Mouse (Mus musculus): Measurements from ENCODE around the gene Srsf10. TPM values are rescaled to one million over a fixed set of nuclear protein-coding genes. Genes with fewer than 3 reads are reported as not detected.
A peak's percentile ranks its signal among the peaks of the same experiment; 100 is the strongest.

The Srsf10 gene
- polyA plus RNA-seq, 1 experiment from 2014 or later, result 157 TPM

- Histone ChIP-seq H3K4me3 (no peak overlapping the region), H3K27me3 (replicated peaks) (0 out of 2 replicates have a peak, but pooled peaks cover 3% of the 10 kb centered on the region), H3K4me2 (no peak overlapping the region), H3K9ac (no peak overlapping the region; the same call in 1 of the 2 replicates), H3K9me3 (replicated peaks) (no peaks in the 10 kb centered on the region), H3K4me1 (peaks cover 33% of the 10 kb centered on the region), H3K36me3 (peaks cover 2% of the 10 kb centered on the region), H3K27ac (no peak overlapping the region)
- 55% methylated on average over 2 of the region's 2 CpGs for WGBS (ENCODE audit: insufficient replicate concordance)
- ATAC-seq, result no peak
Measured at GRCm38 (mm10) chr4:135877742-135878141, 22.2 kb downstream of the Srsf10 start.

- no peak overlapping the region for H3K4me2 ChIP-seq
- peaks cover 42% of the 10 kb centered on the region for H3K4me1 ChIP-seq
- 78% methylated on average over 6 of the region's 6 CpGs for WGBS (ENCODE audit: insufficient replicate concordance)
- H3K36me3 ChIP-seq, result no peaks in the 10 kb centered on the region
- no peak overlapping the region for H3K27ac ChIP-seq
- H3K9ac ChIP-seq, result no peak overlapping the region
- H3K27me3 ChIP-seq (replicated peaks), result 0 out of 2 replicates have a peak, but pooled peaks cover 3% of the 10 kb centered on the region
- H3K4me3 ChIP-seq, result no peak overlapping the region
- no peaks in the 10 kb centered on the region for H3K9me3 ChIP-seq (replicated peaks)
- no peak for ATAC-seq
Measured at GRCm38 (mm10) chr4:135879021-135879420, 23.5 kb downstream of the Srsf10 start.

- WGBS (ENCODE audit: insufficient replicate concordance), result 86% methylated on average over 6 of the region's 6 CpGs
- peaks cover 36% of the 10 kb centered on the region for H3K4me1 ChIP-seq
- H3K9me3 ChIP-seq (replicated peaks), result no peaks in the 10 kb centered on the region
- no peak overlapping the region for H3K9ac ChIP-seq
- no peak overlapping the region for H3K4me2 ChIP-seq
- H3K36me3 ChIP-seq, result no peaks in the 10 kb centered on the region
- ATAC-seq, result no peak
- H3K27ac ChIP-seq, result no peak overlapping the region
- H3K27me3 ChIP-seq (replicated peaks), result 0 out of 2 replicates have a peak, but pooled peaks cover 3% of the 10 kb centered on the region
- no peak overlapping the region for H3K4me3 ChIP-seq
Measured at GRCm38 (mm10) chr4:135880018-135880417, 24.5 kb downstream of the Srsf10 start.

GRCm38 (mm10) chr4:135880576-135880975, 25.0 kb downstream of the Srsf10 start:
- Histone ChIP-seq H3K4me1 (peaks cover 30% of the 10 kb centered on the region), H3K4me2 (no peak overlapping the region), H3K4me3 (no peak overlapping the region), H3K27me3 (replicated peaks) (0 out of 2 replicates have a peak, but pooled peaks cover 3% of the 10 kb centered on the region), H3K9ac (no peak overlapping the region), H3K27ac (no peak overlapping the region), H3K36me3 (no peaks in the 10 kb centered on the region), H3K9me3 (replicated peaks) (no peaks in the 10 kb centered on the region)
- 74% methylated on average over 10 of the region's 10 CpGs for WGBS (ENCODE audit: insufficient replicate concordance)
- ATAC-seq, result no peak

DNA sequence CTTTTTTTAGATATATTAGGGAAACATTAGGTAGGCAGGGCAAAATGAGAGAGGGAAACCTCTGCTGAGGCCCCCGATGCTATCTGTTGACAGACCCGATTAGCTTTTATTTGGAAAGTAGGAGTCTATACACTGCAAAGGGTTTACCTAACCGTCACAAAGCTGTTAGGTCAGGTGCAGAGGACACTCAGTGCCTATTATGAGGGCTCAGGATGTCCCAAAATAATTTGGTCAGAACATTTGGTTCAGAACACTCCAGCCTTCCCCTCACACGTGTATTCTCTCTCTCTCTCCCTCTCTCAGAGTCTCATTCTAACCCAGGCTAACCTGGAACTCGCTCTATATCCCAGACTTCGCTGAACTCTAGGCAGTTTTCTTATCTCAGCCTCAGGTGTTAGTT, 26.5 kb downstream of the Srsf10 start:
- H3K9ac ChIP-seq, result no peak overlapping the region
- H3K27ac ChIP-seq, result no peak overlapping the region
- H3K27me3 ChIP-seq (replicated peaks), result 0 out of 2 replicates have a peak, but pooled peaks cover 3% of the 10 kb centered on the region
- peaks cover 16% of the 10 kb centered on the region for H3K4me1 ChIP-seq
- no peaks in the 10 kb centered on the region for H3K36me3 ChIP-seq
- H3K4me3 ChIP-seq, result no peak overlapping the region
- ATAC-seq, result no peak
- H3K4me2 ChIP-seq, result no peak overlapping the region
- 63% methylated on average over 6 of the region's 6 CpGs for WGBS (ENCODE audit: insufficient replicate concordance)
- H3K9me3 ChIP-seq (replicated peaks), result no peaks in the 10 kb centered on the region

- no peak for ATAC-seq
- H3K9ac ChIP-seq, result no peak overlapping the region
- 58% methylated on average over 10 of the region's 10 CpGs for WGBS (ENCODE audit: insufficient replicate concordance)
Measured at GRCm38 (mm10) chr4:135883401-135883851, 27.9 kb downstream of the Srsf10 start.

GRCm38 (mm10) chr4:135883881-135884516, 28.5 kb downstream of the Srsf10 start:
- no peak for ATAC-seq
- Histone ChIP-seq H3K4me1 (peaks cover 25% of the 10 kb centered on the region), H3K4me2 (no peak overlapping the region), H3K27me3 (replicated peaks) (0 out of 2 replicates have a peak, but pooled peaks cover 3% of the 10 kb centered on the region), H3K9ac (no peak overlapping the region), H3K9me3 (replicated peaks) (no peaks in the 10 kb centered on the region), H3K36me3 (no peaks in the 10 kb centered on the region), H3K4me3 (no peak overlapping the region), H3K27ac (no peak overlapping the region)
- 43% methylated on average over 7 of the region's 7 CpGs for WGBS (ENCODE audit: insufficient replicate concordance)

More at GRCm38 (mm10) chr4:135883401-135883851, 27.9 kb downstream of the Srsf10 start:
- no peak overlapping the region for H3K27ac ChIP-seq
- H3K4me2 ChIP-seq, result no peak overlapping the region
- no peak overlapping the region for H3K4me3 ChIP-seq
- no peaks in the 10 kb centered on the region for H3K9me3 ChIP-seq (replicated peaks)
- peaks cover 19% of the 10 kb centered on the region for H3K4me1 ChIP-seq
- 0 out of 2 replicates have a peak, but pooled peaks cover 3% of the 10 kb centered on the region for H3K27me3 ChIP-seq (replicated peaks)
- H3K36me3 ChIP-seq, result no peaks in the 10 kb centered on the region

DNA sequence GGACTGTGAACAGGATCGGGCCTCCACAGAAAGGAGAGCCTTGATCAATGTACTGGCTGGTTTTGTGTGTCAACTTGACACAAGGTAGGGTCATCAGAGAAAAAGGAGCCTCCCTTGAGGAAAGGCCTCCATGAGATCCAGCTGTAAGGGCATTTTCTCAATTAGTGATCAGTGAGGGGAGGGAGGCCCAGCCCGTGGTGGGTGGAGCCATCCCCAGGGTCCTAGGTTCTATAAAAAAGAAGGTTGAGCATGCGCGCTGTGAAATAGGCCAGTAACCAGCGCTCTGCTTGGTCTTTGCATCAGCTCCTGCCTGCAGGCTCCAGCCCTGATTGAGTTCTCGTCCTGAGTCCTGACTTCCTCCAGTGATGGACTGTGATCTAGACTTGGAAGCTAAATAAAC, 29.0 kb downstream of the Srsf10 start:
- Histone ChIP-seq H3K27me3 (replicated peaks) (0 out of 2 replicates have a peak, but pooled peaks cover 3% of the 10 kb centered on the region), H3K4me1 (peaks cover 26% of the 10 kb centered on the region), H3K27ac (no peak overlapping the region), H3K9ac (no peak overlapping the region), H3K4me2 (no peak overlapping the region), H3K9me3 (replicated peaks) (no peaks in the 10 kb centered on the region), H3K4me3 (no peak overlapping the region), H3K36me3 (no peaks in the 10 kb centered on the region)
- WGBS (ENCODE audit: insufficient replicate concordance), result 71% methylated on average over 6 of the region's 6 CpGs
- no peak for ATAC-seq

GRCm38 (mm10) chr4:135885676-135886075, 30.1 kb downstream of the Srsf10 start:
- H3K4me2 ChIP-seq, result no peak overlapping the region
- no peaks in the 10 kb centered on the region for H3K27me3 ChIP-seq (replicated peaks)
- no peaks in the 10 kb centered on the region for H3K36me3 ChIP-seq
- H3K27ac ChIP-seq, result no peak overlapping the region
- no peaks in the 10 kb centered on the region for H3K9me3 ChIP-seq (replicated peaks)
- no peak for ATAC-seq
- H3K9ac ChIP-seq, result no peak overlapping the region
- 80% methylated on average over 12 of the region's 12 CpGs for WGBS (ENCODE audit: insufficient replicate concordance)
- no peak overlapping the region for H3K4me3 ChIP-seq
- peaks cover 26% of the 10 kb centered on the region for H3K4me1 ChIP-seq

DNA sequence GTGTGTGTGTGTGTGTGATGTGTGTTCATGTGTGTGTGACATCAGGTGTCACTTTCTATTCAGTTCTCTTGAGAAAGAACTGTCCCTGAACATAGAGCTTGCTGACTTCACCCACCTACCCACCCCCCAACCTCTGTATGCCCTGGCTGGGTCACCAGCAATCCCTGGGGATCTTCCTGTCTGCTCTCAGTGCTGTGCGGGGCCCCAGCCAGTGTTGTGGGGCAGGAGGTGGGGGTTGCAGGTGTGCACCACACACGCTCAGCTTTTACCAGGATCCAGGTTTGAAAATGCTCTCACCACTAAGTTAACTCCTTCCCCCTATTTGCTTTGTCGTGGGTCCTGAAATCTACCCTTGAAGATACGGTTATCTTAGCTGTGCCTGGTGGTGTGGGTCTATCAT, 30.6 kb downstream of the Srsf10 start:
- Histone ChIP-seq H3K36me3 (no peaks in the 10 kb centered on the region), H3K27me3 (replicated peaks) (no peaks in the 10 kb centered on the region), H3K4me3 (no peak overlapping the region), H3K9ac (no peak overlapping the region), H3K27ac (no peak overlapping the region), H3K4me1 (peaks cover 26% of the 10 kb centered on the region), H3K9me3 (replicated peaks) (no peaks in the 10 kb centered on the region), H3K4me2 (no peak overlapping the region)
- 65% methylated on average over 4 of the region's 4 CpGs for WGBS (ENCODE audit: insufficient replicate concordance)
- ATAC-seq, result no peak

- no peaks in the 10 kb centered on the region for H3K9me3 ChIP-seq (replicated peaks)
- ATAC-seq, result no peak
- H3K27ac ChIP-seq, result no peak overlapping the region
- 75% methylated on average over 24 of the region's 24 CpGs for whole genome bisulfite sequencing (ENCODE audit: insufficient replicate concordance)
- no peak overlapping the region for H3K4me3 ChIP-seq
- 0 out of 2 replicates have a peak overlapping the region, but pooled peaks have one; percentile 7 for H3K9ac ChIP-seq
- H3K27me3 ChIP-seq (replicated peaks), result no peaks in the 10 kb centered on the region
- no peaks in the 10 kb centered on the region for H3K36me3 ChIP-seq
- no peak overlapping the region for H3K4me2 ChIP-seq
- peaks cover 36% of the 10 kb centered on the region for H3K4me1 ChIP-seq
Measured at GRCm38 (mm10) chr4:135888448-135889057, 33.0 kb downstream of the Srsf10 start.

DNA sequence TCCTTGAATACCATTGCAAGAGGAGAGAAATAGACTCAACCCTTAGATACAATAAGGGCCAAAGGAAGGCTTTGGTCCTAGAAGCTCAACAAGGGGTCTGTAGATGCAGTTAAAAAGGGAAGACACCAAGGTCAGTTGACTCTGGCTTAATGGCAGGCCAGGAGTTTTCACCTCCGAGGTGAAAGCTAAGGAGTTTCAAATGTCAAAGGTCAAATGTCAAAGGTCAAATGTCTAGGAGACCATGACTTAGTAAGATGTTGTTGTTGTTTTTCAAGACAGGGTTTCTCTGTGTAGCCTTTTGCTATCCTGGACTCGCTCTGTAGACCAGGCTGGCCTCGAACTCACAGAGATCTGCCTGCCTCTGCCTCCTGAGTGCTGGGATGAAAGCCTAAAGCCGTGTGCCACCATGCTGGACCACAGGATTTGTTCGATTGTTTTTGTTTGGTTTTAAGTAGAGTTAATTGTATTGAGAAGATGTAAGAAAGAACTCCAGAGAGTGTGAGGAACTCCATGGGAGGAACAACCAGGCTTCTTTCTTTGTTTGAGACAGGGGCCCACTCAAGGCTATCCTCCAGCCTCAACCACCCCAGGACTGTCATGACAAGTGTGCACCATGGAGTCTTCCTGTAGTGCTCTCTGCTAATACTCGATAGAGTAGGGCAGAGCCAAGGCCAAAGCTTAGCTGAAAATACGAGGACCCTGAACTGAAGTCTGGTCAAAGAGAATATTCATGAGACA, 33.8 kb downstream of the Srsf10 start:
- ATAC-seq, result no peak
- H3K36me3 ChIP-seq, result no peaks in the 10 kb centered on the region
- H3K4me2 ChIP-seq, result no peak overlapping the region
- H3K9me3 ChIP-seq (replicated peaks), result no peaks in the 10 kb centered on the region
- H3K9ac ChIP-seq, result no peak overlapping the region
- no peaks in the 10 kb centered on the region for H3K27me3 ChIP-seq (replicated peaks)
- no peak overlapping the region for H3K27ac ChIP-seq
- WGBS (ENCODE audit: insufficient replicate concordance), result 71% methylated on average over 7 of the region's 7 CpGs
- no peak overlapping the region for H3K4me3 ChIP-seq
- H3K4me1 ChIP-seq, result peaks cover 28% of the 10 kb centered on the region

All from liver, embryonic 12.5 days (tissue).